Mouse (Mus musculus): ENCODE results near the gene Specc1.

Gene Specc1

GRCm38 (mm10) chr11:62050356-62051330 lies 94.1 kb downstream of the Specc1 start:
- DNase-seq (ENCODE audit: low spot score), result no peak

DNA sequence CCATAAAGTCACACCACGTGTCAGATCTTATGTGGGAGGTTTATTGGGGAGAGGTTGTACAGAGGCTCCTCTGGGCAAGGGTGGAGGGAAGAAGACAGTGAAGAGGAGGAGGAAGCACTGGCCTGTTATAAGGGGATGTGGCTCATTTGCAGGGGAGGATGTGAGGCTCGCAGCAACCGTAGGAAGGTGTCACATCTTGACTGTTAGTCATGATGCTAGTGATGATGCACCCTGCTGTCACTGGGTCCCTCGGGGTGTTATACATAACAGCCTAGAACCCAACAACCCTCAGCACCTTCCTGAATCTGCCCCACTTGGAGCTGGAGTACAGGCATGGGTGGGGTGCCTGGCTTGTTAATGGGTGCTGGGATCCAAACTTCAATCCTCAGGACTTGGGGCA lies 94.9 kb downstream of the Specc1 start:
- DNase-seq (ENCODE audit: low spot score), result no peak

GRCm38 (mm10) chr11:62053928-62054327 lies 97.4 kb downstream of the Specc1 start:
- no peak for DNase-seq (ENCODE audit: low spot score)

GRCm38 (mm10) chr11:62064565-62064964 lies 108.0 kb downstream of the Specc1 start:
- DNase-seq (ENCODE audit: low spot score), result no peak

GRCm38 (mm10) chr11:62065655-62066054 lies 109.1 kb downstream of the Specc1 start:
- DNase-seq (ENCODE audit: low spot score), result no peak

GRCm38 (mm10) chr11:62069554-62069953 lies 113.0 kb downstream of the Specc1 start:
- no peak for DNase-seq (ENCODE audit: low spot score)

GRCm38 (mm10) chr11:62070206-62070605 lies 113.6 kb downstream of the Specc1 start:
- no peak for DNase-seq (ENCODE audit: low spot score)

DNA sequence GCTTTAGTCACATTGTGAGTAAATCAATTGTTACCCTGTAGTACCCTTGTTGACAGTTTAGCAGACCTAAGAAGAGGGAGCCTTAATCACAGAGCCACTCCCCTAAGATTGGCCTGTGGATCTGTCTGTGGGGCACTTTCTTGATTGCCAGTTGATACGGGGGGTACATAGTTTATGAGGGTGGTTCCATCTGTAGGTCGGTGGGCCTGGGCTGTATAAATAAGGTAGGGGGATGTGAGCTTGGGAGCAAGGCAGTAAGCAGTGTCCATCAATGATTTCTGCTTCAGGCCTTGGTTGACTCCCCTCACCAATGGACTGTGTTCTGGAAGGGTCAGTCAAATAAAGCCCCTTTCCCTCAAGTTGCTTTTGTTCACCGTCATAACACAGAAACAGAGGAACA lies 115.8 kb downstream of the Specc1 start:
- DNase-seq (ENCODE audit: low spot score), result no peak

- no peak for DNase-seq (ENCODE audit: low spot score)
Observed at GRCm38 (mm10) chr11:62073575-62074140, 117.1 kb downstream of the Specc1 start.

GRCm38 (mm10) chr11:62074578-62074977 lies 118.0 kb downstream of the Specc1 start:
- DNase-seq (ENCODE audit: low spot score), result no peak

- no peak for DNase-seq (ENCODE audit: low spot score)
Observed at GRCm38 (mm10) chr11:62075071-62075470, 118.5 kb downstream of the Specc1 start.

GRCm38 (mm10) chr11:62075551-62075950 lies 119.0 kb downstream of the Specc1 start:
- no peak for DNase-seq (ENCODE audit: low spot score)

DNA sequence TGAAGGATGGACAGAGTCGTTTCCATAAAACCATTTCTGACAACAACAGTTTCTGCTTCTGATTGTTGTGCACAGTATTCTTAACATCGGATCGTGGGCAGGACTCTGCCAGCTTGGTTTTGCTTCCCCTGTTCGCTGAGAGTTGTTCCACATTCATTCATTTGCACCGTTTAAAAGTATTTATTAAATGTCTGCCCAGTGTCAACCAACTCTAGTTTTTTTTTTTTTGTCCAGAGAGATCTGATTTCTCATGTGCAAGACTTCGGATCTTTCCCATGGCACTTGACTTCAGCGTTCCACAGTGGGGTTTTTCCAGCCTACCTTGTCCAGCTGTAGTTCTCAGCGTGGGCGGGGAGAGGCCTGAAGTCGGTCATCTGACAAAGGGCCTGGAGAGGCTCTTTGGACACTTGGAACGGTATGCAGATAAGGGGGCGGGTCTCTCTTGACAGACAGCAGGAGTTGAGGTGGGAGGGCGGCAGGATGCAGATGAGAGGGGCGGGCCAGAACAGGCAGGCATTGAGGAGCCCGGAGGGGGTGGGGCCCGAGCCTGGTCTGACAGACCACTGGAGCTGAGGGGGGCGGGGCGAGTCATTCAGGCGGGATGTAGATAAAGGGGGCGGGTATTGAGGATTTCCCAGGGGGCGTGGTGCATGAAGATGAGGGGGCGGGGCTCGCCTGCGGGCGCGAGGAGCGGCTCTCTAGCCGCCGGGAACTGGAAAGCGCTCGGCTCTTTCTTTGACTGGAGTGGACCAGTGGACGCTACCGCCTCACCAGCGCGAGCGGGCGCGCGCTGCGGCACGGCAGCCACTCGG lies 120.0 kb downstream of the Specc1 start:
- peak; percentile 100 for DNase-seq (ENCODE audit: low spot score)

DNA sequence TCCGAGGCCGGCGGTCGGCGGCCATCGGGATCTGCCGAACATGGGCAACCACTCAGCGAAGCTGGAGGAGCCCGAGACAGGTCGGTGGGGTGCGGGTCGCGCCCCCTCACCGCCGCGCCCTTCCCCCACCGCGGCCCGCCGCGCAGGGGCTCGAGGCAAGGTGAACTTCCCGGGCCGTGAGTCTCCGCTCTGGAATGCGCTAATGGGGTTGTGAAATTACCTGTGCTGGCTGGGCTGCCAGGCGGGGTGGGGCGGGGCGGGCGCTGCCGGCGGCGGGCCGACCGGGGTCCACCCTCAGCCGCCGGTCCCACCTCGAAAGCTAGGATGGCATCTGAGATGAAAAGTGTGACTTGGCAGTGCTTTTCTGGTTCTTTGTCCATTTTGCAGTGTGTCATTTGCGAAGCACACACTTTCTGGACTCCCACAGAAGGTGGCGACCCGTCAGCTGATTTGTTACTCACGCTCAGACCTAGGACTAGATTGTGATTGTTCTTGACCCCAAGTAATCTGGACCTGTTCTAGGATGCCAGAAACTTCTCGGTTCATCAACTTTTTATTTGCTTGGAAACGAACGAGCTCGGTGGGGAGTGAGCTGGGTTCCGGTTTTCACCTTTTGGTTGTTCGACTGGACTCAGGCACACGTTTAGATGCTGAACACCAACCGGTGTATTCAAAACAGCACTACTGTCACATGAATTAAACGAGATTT lies 120.7 kb downstream of the Specc1 start:
- DNase-seq (ENCODE audit: low spot score), result peak; percentile 48

GRCm38 (mm10) chr11:62078371-62078770 lies 121.8 kb downstream of the Specc1 start:
- no peak for DNase-seq (ENCODE audit: low spot score)

- no peak for DNase-seq (ENCODE audit: low spot score)
Observed at GRCm38 (mm10) chr11:62079100-62079857, 122.7 kb downstream of the Specc1 start.

DNA sequence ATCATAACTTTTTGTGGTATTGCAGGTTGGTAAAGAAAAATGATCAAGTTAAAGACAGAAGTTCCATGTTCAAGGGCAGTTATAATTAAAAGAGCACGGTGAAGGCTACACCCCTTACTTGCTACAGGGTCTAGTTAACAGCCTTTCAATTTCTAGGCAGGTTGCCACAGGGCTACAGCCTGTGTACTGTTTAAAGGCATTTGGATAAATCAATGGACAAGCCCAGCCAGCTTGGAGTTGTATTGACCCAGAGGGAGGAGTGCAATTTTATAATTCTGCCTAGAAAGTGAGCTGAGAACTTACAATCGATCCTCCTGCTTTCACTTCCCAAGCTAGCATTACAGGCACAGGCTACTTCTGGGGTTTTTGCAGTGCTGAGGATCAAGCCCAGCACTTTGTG lies 123.9 kb downstream of the Specc1 start:
- DNase-seq (ENCODE audit: low spot score), result no peak

DNA sequence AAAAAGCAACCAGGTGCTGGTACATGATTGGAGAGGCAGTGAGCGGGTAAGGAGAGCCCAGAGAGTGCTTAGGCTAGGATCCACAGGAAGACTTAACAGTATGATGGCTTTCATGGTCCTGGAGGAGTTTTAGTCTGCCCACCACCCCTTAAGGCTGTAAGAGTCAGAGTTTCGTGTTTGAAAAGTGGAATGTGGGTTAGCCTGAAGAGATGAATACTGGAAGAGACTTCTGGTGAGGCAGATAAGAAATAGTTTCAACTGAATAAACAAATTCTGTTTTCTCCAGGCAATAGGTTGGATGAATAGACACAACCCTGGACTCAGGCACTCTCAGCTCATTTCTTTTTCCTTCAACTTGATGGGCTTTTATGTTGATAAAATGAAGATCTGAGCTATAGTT lies 130.1 kb downstream of the Specc1 start:
- DNase-seq (ENCODE audit: low spot score), result no peak

- no peak for DNase-seq (ENCODE audit: low spot score)
Observed at GRCm38 (mm10) chr11:62087051-62087450, 130.5 kb downstream of the Specc1 start.

- DNase-seq (ENCODE audit: low spot score), result no peak
Observed at GRCm38 (mm10) chr11:62088651-62089050, 132.1 kb downstream of the Specc1 start.

DNA sequence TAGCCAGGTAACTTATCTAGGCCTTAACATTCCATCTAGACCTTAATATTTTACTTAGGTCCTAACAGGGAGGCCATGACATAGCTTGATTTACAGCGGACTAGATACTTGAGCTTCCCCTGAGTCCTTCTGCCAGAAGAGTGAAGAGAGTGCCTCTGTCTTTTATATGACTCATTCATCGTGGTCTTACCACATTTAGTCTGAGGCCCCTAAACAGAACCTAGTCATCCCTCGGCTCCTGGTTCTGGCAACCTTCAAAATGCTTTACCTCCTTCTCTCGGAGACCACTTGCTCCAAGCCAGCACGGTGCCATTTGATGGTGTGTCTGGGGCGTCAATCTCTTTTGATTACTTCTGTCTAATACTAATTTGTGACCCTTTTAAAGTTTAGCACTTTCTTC lies 133.8 kb downstream of the Specc1 start:
- no peak for DNase-seq (ENCODE audit: low spot score)
